Mouse (Mus musculus): ENCODE measurements around the gene Gp1bb.

The Gp1bb gene

DNA sequence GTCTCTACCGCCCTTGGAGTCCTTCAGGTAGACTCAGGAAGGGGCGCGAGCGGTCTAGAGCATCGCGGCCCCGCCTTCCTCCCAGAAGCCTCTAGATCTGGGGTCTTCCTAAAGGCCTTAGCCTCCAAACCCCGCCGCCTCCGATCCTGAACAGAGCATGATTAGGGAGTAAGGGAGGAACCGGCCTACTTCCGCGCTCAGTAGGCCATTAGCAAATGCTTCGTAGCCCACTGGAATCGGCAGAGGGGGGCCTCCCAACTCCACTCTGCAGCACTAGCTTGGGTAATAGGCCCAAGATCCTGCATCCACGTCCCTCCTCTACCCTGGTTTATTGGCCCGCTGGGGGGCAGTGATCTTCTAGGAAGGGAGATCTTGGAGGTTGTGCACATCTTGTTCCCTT is at the start of gene Gp1bb:
TSS of gene Gp1bb (minus strand) at position 385 of the 400 bp plus-strand sequence.
- DNase-seq (ENCODE audit: low spot score in 2 of 2), result no peak

- no peak for DNase-seq (ENCODE audit: low spot score in 2 of 2)
Measured at GRCm38 (mm10) chr16:18669914-18670313, 47.7 kb upstream of the Gp1bb start.

DNA sequence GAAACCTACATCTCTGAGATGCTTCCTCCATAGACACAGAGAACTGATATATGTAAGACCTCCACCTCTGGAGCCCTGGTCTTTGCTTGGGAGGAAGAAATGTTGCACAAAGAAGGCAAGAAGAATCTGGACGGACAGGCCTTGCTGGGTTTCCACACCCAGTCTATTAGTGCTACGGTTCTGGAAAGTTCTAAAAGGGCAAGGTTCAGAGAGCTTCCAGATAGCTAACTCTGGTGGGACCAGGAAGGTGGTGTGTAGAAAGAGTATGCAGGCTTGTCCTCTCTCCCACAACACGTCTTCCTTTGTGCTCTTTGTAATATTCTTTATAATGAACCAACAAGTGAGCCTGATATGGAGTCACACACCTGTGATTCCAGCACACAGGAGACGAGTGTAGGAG is 36.4 kb upstream of the Gp1bb start:
- DNase-seq (ENCODE audit: low spot score in 2 of 2), result no peak

DNA sequence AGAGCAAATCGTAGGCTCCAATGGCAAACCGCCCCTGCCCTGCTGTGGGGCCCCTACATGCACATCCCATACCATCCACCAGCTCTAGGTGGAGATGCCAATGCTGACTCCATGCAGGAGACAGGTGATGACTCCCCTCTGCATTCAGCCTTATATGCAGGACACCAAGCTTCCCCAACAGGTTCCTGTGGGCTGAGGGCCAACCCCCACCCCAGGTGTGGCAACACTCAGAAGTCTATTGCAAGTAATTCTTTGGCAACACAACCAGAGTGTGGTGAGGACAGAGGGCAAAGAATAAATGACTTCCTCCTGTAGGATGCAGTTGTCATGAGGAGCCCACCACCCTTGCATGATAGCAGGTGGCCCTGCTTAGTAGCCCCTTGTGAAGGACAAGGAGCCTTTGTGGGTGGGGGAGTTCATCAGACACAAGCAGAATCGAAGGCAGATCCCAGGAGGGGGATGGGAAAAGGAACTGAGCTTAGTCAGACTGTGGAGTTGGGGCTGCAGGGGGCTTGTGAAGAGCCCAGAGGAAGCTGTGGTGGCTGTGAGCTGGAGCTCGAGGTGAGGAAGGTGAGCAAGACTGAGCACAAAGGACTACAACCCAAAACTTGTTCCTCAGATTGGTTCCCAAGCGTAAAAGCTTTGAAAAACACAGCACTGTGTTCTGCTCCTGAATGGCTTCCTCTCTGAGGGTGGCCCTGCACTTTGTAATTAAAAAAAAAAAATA is 33.3 kb upstream of the Gp1bb start:
- DNase-seq (ENCODE audit: low spot score in 2 of 2), result peak in 1 of 2 experiments; percentile 34

DNA sequence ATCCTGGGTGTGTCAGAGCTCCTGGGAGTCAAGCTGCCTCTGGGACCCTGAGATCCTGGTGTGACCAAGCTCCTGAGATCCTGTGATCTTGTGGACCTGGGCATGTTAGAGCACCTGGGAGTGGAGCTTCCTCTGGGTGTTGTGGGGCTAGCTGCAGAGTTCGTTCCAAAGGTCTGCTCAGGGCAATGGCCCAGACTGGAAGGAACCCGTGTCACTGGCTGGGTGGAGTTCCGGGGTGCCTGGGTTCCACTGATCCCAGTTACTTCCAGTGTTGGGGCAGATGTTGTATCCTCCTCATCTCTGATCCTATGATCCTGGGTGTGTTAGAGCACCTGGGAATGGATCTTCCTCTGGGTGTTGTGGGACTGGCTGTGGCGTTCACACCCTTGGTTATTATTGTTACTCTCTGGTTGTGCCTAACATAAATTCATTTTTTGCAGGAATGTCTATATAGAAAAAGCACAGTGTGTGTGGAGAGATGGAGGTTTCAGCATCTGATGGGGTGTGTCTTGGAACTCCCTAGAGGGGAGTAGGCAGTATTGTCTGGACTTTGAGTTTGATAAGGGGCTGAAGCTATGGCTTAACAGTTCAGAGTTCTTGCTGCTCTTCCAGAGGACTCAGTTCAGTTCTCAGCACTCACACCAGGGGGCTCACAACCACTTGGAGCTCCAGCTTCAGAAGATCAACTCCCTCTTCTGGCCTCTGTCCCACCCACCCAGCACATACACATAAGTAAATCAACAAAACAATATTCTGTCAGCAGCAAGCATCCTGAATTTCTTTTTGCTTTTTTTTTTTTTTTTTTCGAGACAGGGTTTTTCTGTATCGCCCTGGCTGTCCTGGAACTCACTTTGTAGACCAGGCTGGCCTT is 31.3 kb upstream of the Gp1bb start:
- peak in 1 of 2 experiments; percentile 52 for DNase-seq (ENCODE audit: low spot score in 2 of 2)

DNA sequence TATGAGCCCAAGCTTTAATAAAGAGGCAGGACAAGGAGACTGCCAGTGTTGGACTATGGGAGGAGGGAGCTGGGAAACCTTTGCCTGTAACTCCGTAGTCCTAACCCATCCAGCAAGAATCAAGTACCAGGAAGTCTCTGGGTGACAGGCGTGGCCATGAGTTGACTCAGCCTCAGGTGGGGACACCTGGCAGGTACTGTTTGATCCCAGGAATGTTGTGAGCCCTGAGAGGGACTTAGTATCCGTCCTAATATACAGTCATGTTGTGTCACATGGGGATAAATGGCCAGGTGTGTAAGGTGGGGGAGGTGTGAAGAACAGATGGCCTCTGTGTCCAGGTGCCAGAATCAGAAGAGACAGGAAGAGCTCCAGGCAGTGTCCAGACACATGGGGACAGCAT is 26.9 kb upstream of the Gp1bb start:
- peak in 1 of 2 experiments; percentile 38 for DNase-seq (ENCODE audit: low spot score in 2 of 2)

GRCm38 (mm10) chr16:18645329-18645728 is 23.1 kb upstream of the Gp1bb start:
- DNase-seq (ENCODE audit: low spot score in 2 of 2), result peak in 1 of 2 experiments; percentile 56

- DNase-seq (ENCODE audit: low spot score in 2 of 2), result peak in 1 of 2 experiments; percentile 40
Measured at GRCm38 (mm10) chr16:18644485-18644884, 22.3 kb upstream of the Gp1bb start.

- peak in 1 of 2 experiments; percentile 60 for DNase-seq (ENCODE audit: low spot score in 2 of 2)
Measured at GRCm38 (mm10) chr16:18643406-18643998, 21.3 kb upstream of the Gp1bb start.

DNA sequence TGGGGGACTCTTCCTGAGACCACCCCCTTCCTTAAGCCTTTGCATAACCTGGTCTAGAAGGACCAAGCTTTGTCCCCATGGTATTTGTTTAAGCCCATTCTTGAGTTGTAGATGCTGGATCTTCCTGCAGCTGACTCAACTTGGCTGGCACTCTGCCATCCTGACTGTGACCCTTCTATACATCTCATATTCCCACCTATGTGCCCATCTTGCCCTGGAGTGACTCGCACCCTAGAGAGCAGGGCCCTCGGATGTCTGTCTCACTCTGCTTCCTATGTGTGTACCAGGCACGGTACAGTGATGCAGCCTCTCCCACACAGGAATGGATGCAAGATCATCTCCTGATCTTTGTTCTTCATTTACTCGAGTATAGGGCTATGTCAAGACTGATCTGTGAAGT is 20.7 kb upstream of the Gp1bb start:
- DNase-seq (ENCODE audit: low spot score in 2 of 2), result peak in 1 of 2 experiments; percentile 50

DNA sequence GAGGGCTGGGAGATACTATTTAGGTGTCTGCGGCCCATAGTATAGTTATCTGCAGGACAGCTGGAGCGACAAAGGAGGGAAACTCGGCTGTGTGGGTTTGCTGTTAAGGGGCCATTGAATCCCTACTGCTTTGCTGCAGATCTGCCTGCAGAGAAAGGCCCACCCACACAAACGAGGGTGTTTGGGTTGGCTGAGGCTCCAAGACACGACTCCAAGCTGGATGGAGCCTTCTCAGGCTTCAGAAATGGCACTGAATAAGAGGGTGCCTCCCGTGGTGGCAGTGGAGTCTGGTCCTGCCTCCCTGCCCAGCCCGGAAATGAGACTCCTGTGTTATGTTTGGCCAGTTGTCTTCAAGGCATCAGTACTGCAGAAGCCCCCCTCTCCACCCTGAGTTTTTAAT is 20.1 kb upstream of the Gp1bb start:
- DNase-seq (ENCODE audit: low spot score in 2 of 2), result peak in 1 of 2 experiments; percentile 45

- peak in 1 of 2 experiments; percentile 13 for DNase-seq (ENCODE audit: low spot score in 2 of 2)
Measured at GRCm38 (mm10) chr16:18639382-18639929, 17.3 kb upstream of the Gp1bb start.

DNA sequence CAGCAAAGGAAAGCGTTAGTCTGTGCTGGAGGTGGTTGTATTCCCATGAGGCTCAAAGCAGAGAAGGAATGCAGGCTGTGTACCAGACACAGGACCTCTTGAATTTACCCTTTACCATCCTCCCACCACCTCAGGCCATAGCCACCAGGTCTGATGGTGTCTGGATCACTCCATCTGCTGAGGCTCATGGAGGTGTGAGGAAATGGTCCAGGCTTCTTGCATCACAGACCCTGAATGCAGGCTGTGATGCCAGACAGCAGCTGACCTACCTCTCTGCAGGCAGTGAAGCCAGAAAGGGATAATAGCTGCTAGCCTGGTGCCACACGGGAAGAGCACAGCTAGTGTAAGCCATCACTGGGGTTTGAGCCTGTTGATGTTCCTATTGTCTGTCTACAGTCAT is 16.2 kb upstream of the Gp1bb start:
- peak in 1 of 2 experiments; percentile 51 for DNase-seq (ENCODE audit: low spot score in 2 of 2)

- peak in 1 of 2 experiments; percentile 40 for DNase-seq (ENCODE audit: low spot score in 2 of 2)
Measured at GRCm38 (mm10) chr16:18636804-18637203, 14.6 kb upstream of the Gp1bb start.

GRCm38 (mm10) chr16:18636401-18636800 is 14.2 kb upstream of the Gp1bb start:
- peak in 1 of 2 experiments; percentile 53 for DNase-seq (ENCODE audit: low spot score in 2 of 2)

GRCm38 (mm10) chr16:18633333-18633732 is 11.1 kb upstream of the Gp1bb start:
- DNase-seq (ENCODE audit: low spot score in 2 of 2), result no peak

GRCm38 (mm10) chr16:18632816-18633215 is 10.6 kb upstream of the Gp1bb start:
- no peak for DNase-seq (ENCODE audit: low spot score in 2 of 2)

DNA sequence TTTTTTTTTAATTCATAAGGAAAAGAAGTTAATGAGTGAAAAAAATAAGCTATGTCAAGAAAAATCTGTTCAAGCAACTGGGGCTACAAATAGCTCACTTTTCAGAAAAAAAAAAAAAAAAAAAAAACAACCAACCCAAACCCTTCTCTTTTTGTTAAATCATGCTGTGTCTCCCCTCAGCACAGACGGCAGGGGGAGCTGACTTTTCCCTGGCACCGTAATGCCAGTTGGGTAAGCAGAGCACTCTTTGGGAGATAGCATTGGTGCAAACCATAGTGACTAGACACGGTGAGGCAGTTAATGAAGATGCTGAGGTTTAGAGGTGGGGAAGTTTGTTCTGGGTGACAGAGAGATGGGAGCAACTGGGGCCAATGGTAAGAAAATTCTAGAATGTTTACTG is 9.9 kb upstream of the Gp1bb start:
- DNase-seq (ENCODE audit: low spot score in 2 of 2), result no peak

- DNase-seq (ENCODE audit: low spot score in 2 of 2), result no peak
Measured at GRCm38 (mm10) chr16:18631141-18631540, 8.9 kb upstream of the Gp1bb start.

- DNase-seq (ENCODE audit: low spot score in 2 of 2), result no peak
Measured at GRCm38 (mm10) chr16:18630291-18630690, 8.1 kb upstream of the Gp1bb start.

DNA sequence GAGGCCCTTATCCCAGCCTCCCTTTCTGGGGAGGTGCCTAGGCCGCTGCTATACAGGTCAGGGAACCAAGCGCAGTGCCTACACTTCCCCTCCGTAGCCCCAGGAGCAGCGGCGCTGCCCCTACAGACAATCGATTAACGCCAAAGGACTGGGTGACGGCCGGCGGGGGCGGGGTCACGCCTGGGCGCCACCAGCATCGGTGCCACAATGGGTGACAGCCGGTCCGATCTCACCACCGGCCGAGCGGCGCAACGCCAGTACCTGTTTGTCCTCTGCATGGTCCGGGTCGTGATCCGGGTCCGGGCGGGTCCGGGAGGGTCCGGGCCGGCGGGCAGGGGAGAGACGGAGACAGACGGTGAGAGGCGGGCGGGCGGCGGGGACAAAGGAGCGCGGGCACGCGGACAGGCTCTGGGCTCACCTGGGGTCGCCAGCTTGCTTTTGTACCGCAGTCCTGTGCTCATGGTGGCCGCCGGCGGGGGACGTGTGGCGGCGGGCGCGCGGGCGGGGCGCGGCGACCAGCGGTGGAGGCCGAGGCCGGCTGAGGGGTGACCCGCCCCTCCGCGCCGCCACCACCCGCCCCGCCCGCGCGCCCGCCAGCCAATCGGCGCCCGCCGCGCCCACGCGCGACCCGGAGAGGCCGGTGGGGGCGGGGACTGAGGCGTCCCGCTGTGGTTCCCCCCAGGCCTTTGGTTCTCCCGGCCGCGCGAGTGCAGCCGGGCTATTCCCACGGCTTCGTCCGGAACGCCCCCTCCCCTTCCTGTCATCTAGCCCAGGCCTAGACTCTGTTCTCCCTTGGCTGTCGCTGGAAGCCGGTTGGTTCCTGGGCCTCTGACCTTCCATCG is 7.4 kb upstream of the Gp1bb start, which contains the start of gene Sept5:
TSS of gene Sept5 (minus strand) at position 565 of the 842 bp plus-strand sequence.
- DNase-seq (ENCODE audit: low spot score in 2 of 2), result peak; percentile 43 to 70

Data from spleen, postnatal 4 days (tissue).